Mouse (Mus musculus): ENCODE measurements around the gene Cdh13.

Gene Cdh13

DNA sequence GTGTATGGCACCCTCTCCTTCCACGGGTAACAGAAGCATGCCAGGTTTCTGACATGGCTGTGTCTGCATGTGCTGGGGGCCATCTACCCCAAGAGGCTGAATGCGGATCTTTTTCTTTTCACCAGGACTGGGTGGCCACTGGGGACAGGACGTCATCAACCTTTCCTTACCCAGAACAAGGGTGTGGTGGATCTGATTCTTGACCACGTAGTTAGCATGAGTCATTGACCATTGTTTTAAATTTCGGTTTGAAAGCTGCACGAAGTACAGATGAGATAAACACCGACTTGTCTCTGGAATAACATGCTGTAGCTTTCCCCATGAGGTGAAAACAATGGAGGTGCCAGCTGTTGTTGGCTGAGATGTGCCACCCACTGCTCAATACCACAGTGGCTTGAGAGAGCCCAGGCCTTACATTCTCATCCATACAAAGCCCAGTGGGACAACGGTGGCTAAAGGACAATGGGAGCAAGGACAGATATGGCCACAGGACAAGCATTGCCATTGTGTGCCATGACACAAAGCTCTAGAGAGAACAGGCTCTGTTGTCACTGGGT lies 161.2 kb downstream of the Cdh13 start:
- in situ Hi-C loops (cut with MboI, MseI), result no loop called here

DNA sequence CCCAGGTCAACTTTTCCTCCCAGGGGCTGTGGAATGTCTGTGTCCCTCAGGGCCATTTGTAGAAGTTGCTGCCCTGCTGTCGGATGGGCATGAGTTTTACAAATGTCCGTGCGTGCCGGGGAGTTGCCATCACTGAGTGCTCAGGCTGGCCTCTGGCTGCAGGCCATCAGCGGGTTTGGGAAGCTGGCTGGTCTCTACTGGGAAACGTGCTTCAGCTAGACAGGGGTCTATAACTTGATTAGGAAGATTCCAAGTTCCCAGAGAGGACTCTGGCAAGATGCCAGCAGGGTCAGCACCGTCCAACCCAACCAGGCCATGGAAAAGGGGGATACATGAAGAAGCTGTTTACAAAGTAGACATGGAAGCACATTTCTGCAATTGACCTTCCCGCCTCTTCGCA lies 163.0 kb downstream of the Cdh13 start:
- in situ Hi-C loops (cut with MboI, MseI), result no loop called here

DNA sequence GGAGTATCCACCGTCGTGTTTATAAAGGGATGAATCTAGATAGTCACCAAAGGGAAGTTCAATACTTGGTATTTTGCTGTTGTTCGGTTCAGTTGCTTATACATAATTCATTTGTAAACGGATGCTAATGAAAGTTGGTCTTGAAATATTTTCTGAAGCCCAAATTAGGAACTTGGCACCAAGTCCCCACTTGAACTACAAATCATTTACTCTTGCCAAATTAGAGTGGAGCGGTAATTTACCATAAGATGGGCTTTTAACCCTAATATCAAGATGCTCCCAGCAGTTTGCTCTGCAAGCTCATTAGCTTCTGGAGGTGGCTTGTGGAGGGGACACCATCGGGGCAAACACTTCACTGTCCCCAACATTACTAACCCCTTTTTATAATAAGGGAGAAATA lies 164.5 kb downstream of the Cdh13 start:
- in situ Hi-C loops (cut with MboI, MseI), result no loop called here

GRCm38 (mm10) chr8:118452445-118453103 lies 169.0 kb downstream of the Cdh13 start:
- in situ Hi-C loops (cut with MboI, MseI), result loop anchor here in 1 of 2 experiments (5.0 kb wide), 1 partner anchor 105 kb away; no protein-coding TSS in a partner anchor

- in situ Hi-C loops (cut with MboI, MseI), result no loop called here
Measured at GRCm38 (mm10) chr8:118455245-118455644, 171.7 kb downstream of the Cdh13 start.

DNA sequence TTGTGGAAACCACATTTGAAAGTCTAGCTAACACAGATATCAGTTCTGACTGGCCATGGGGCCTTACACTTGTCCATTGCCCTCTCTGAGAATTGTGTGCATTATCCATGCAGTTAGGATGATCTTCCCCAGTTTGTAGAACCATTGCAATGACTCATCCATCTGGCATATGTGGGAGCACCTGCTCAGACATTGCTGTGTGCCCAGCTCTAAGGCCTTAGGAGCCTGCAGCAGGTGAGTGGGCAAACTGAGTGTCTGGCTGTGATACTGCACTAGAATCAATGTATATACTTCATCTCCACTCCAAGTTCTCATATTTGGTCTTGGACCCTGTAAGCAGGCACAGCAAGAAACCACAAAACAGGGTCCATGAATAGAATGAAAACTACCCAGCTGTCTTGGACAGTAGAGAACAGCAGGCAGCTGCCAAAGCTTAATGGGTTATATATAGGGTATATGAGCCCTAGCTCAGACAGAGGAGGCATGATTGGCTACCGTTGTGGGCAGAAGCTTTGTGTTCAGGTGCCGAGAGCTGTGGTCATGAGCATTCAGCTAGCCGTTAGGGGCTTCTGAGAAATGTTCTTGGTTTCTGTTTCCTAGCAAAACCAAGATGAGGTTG lies 181.9 kb downstream of the Cdh13 start:
- in situ Hi-C loops (cut with MboI, MseI), result no loop called here

- in situ Hi-C loops (cut with MboI, MseI), result no loop called here
Measured at GRCm38 (mm10) chr8:118477587-118477986, 194.1 kb downstream of the Cdh13 start.

GRCm38 (mm10) chr8:118488735-118489134 lies 205.2 kb downstream of the Cdh13 start:
- in situ Hi-C loops (cut with MboI, MseI), result no loop called here

DNA sequence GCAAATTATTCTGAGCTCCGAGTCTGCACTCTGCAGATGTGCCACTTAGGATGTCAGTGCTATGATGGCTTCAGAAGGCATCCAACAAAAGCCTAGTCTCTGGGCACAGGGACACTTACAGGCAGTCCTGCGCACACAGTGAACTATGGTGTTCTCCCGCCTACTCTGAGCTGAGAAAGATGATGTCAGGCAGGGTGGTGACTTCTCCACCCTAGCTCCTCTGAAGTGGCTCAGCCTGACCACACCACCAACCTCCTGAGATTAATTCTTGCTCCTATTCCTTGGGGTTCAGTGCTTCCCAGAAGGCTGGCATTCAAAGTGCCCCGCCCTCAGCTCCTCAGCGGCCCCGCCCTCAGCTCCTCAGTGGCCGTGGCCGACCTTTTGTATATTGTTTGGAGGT lies 219.0 kb downstream of the Cdh13 start:
- in situ Hi-C loops (cut with MboI, MseI), result no loop called here

- in situ Hi-C loops (cut with MboI, MseI), result no loop called here
Measured at GRCm38 (mm10) chr8:118509426-118509825, 225.9 kb downstream of the Cdh13 start.

DNA sequence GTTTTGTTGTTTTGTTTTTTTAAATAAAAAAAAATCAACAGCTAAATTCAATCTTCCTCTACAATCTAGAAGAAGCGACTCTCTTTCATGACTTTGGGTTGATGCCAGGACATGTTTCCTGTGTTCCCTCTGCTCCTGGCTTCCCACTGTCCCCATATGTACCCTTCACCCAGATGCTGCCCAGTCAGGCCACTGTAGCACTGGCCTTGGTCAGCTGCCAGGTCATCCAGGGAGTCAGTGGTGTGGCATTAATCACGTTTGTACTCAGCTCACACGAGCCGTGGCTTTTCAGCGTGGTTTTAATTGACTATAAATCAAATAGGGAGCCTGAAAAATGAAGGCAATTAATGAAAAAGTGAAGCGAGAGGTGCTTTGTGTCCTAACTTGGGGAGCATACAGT lies 229.7 kb downstream of the Cdh13 start:
- in situ Hi-C loops (cut with MboI, MseI), result no loop called here

DNA sequence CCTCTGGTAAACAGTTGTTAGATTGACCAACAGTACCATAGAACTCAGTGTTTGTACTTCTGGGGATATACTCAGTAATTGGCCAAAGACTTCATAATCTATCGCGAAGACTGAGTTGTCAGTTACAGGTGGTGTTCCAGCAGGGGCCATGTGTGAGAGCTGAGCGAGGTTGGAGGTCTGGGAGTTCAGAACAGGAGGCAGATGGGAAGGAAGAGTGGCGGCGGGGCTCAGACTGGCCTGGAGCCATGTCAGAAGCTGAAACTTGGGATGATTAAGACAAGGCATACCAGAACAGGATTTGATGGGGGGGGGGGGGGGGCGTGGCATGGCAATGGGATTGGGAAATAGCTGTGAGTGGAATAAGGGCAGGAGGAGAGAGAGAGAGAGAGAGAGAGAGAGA lies 232.1 kb downstream of the Cdh13 start:
- in situ Hi-C loops (cut with MboI, MseI), result no loop called here

DNA sequence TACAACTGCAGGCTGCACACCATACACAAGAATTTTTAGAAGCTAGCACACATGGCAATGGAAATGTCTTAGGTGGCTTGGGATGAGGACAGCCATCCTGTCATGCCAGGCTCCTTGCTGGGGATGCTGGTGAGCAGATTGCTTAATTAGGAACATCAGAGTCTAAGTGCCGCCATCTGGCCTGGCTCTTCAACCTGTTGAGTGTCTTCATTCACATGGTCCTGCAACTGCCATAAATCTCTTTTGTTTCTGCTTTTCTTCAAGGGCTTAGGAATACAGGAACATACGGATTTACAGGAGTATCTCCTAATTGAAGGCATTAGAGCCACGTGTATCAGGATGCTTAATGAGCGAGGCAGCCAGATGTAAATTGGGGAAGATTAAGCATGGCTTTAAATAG lies 233.5 kb downstream of the Cdh13 start:
- in situ Hi-C loops (cut with MboI, MseI), result no loop called here

GRCm38 (mm10) chr8:118518030-118518741 lies 234.7 kb downstream of the Cdh13 start:
- in situ Hi-C loops (cut with MboI, MseI), result no loop called here

GRCm38 (mm10) chr8:118518742-118519102 lies 235.2 kb downstream of the Cdh13 start:
- in situ Hi-C loops (cut with MboI, MseI), result no loop called here

- in situ Hi-C loops (cut with MboI, MseI), result no loop called here
Measured at GRCm38 (mm10) chr8:118523922-118524321, 240.4 kb downstream of the Cdh13 start.

- in situ Hi-C loops (cut with MboI, MseI), result no loop called here
Measured at GRCm38 (mm10) chr8:118538816-118539558, 255.5 kb downstream of the Cdh13 start.

DNA sequence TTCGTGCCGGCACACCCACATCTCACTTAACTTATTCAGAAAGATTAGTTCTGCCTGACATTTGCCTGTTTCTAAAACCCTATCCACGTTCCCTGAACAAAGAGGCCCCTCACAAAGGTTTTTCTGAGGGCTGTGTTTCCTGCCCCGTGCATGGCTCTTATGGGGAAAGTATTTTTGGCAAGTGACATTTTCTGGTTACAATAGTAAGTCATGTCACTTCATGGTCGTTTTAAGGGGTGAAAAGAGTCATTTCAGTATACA lies 256.0 kb downstream of the Cdh13 start:
- in situ Hi-C loops (cut with MboI, MseI), result no loop called here

GRCm38 (mm10) chr8:118539941-118540340 lies 256.4 kb downstream of the Cdh13 start:
- in situ Hi-C loops (cut with MboI, MseI), result no loop called here

- in situ Hi-C loops (cut with MboI, MseI), result no loop called here
Measured at GRCm38 (mm10) chr8:118552397-118552796, 268.9 kb downstream of the Cdh13 start.

DNA sequence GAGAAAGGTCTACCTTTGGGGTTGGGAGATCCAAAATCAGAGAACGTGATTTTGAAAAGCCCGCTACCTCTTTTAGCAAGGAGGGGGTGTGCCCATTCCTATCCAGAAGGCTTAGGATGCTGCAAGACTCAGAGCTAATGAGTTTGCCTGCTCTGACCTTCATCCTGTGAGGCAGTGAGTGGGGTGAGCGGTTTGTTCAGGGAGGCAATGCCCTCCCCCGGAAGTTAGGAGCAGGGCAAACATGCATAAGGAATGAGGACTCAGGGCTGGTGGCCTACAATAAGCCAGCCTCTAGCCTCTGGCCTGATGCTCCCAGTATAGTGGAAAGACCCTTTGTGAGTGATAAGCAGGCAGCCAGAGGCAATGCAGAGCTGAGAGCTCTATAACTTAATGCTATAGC lies 269.3 kb downstream of the Cdh13 start:
- in situ Hi-C loops (cut with MboI, MseI), result no loop called here

DNA sequence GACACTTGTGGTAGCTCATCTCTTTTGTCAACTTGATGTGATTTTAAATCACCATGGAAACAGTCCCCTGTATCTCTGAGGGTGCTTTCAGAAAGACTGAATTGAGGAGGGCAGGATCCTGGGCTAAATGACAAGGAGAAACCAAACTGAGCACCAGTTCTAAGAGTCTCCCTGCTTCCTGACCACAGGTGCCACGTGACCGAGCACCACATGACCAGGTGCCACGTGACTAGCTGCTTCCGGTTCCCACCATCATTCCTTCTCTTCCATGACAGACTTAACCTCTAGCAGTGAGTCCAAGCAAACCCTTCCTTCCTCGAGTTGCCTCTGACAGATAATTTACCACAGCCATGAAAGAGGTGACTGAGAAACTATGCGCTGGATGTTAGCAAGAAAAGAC lies 280.5 kb downstream of the Cdh13 start:
- in situ Hi-C loops (cut with MboI, MseI), result no loop called here
